Mouse (Mus musculus) adrenal gland, postnatal 25 days (tissue): ENCODE measurements at regions not wholly inside any gene's neighbourhood (a gene's known extent, or its start where the extent isn't known, plus 50 kb on each side); places are given as distances from the start of the nearest gene placed in this dataset.
A peak's percentile ranks its signal among the peaks of the same experiment; 100 is the strongest.

Source experiments
- DNase-seq: peaks from one replicate; pipeline ENCODE4 v3.0.0; 2021; ENCODE audit warnings: mixed read lengths

DNA sequence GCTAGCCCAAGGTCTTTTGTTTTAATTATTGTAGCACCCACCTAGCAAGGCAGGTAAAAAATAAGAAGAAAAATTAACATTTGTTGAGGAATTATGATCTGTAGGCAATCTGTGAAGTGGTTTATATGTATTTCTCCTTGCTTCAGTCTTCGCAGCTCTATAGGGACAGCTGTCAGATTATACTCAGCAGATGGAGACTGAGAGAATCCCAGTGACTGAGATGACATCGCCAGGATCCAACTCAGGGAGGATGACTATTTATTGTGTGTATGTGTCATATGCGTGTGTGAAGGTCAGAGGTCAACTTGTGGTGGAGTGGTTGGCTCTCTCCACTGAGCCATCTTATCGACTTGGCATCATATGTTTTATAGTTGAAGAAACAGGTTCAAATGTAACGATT lies 362.0 kb upstream of the Chd6 start:
- no peak for DNase-seq

DNA sequence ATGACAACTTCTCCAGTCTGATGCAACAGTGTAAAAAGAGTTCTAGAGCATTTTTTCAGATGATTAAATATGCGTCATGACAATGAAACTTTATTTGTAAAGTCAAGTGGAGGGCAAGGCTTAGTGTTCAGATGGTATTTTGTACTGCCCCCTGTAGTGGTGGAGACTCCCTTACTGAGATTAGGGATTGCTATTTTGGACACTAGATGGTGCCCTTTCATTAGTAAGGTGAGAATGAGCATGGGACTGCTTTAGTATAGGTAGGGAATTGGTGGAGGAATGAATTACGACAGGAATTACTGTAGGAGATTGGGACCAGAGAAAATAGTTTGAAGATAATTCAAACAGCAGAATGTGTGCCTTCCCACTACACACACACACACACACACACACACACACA lies 361.1 kb upstream of the Chd6 start:
- DNase-seq, result no peak

- no peak for DNase-seq
These were observed 358.2 kb upstream of the Chd6 start for GRCm38 (mm10) chr2:161467035-161467434.

GRCm38 (mm10) chr2:161460600-161460999 lies 351.7 kb upstream of the Chd6 start:
- no peak for DNase-seq

DNA sequence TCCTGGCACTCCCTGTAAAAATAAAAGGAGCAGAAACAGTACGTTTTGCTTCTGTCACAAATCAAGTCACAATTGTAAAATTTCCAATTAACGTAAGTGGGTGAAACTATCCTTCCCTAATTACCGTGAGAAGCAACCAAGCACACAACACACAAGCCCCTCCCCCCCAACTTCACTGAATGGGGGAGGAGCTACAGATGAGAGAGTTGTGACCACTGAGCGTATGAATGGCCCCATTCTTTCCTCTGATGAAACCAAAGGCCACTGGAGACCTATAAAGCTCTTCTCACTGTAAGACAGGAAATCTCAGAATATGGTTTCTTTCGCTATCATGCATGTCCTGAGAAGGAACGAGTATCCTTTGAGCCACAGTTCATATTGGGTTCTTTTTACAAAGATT lies 345.6 kb upstream of the Chd6 start:
- DNase-seq, result no peak

DNA sequence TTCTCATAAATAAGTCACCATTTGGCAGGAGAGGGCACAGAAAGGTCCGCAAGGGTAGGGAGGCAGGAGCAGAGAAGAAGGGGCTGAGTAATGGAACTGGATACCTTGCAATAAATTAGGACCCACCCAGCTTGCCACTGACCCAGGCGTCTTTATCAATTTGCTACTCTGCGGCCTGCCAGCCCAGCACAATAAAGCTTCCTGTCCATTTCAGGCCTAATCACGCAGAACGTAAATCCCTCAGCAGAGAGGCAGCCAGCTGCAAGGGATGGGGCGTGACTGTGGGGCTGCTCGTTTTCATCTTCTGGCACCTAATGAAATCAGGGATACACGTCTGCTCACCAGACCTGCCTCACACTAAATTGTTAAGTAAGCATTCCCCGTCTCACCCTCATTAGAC lies 324.9 kb upstream of the Chd6 start:
- DNase-seq, result no peak

- no peak for DNase-seq
These were observed 320.4 kb upstream of the Chd6 start for GRCm38 (mm10) chr2:161429294-161429693.

GRCm38 (mm10) chr2:161425587-161425986 lies 316.7 kb upstream of the Chd6 start:
- no peak for DNase-seq

DNA sequence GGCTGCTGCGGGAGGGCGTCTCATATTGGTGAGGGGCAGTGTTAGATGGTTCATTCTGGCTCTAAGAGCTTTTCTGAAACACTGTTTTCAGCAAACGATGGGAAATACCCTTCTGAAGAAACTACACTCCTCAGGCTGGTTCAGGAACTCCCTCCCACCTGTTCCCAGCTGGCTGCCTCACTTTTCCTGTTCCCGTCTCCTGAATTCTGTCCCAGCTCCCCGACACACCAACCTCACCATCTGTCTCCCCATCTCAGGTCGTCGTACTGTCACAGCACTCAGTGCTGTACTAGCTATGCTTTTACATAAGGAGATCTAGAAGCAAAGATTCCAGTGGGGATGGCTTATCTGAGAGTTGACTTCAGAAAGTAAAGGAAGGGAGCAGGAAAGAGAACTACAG lies 309.2 kb upstream of the Chd6 start:
- DNase-seq, result no peak

DNA sequence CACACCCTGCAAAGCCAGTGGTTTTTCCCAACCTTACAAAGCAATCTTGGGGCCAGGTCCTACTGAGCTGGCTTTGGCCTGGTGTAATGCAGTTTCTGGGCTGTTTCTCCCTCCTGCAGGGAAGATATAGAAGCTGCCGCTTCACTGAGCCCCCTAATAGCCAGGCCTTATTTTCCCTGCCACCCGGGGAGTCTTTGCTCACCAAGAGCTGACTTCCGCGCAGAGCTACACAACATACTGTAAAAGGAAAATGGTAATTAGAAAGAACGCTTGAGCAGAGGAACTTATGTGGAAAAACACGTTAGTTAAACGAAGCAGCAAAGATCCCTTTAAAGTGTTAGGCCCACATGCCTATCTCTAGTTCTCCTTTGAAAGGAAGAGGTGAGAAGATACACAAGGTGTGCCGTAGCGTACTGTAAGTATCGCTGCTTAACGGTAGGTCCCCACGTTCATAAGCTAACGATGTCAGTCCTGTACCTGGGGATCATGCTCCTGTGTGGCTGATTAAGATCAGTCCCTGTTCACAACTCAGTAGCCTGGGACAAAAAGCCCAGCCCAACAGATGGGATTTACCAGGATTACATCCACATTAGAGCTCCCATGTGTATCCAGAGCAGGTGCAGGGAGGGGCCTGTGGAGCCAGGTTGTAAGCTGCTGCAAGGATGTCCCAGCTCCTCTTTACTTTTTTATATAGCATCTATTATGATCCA lies 307.5 kb upstream of the Chd6 start:
- no peak for DNase-seq

GRCm38 (mm10) chr2:161408306-161408705 lies 299.4 kb upstream of the Chd6 start:
- no peak for DNase-seq

DNA sequence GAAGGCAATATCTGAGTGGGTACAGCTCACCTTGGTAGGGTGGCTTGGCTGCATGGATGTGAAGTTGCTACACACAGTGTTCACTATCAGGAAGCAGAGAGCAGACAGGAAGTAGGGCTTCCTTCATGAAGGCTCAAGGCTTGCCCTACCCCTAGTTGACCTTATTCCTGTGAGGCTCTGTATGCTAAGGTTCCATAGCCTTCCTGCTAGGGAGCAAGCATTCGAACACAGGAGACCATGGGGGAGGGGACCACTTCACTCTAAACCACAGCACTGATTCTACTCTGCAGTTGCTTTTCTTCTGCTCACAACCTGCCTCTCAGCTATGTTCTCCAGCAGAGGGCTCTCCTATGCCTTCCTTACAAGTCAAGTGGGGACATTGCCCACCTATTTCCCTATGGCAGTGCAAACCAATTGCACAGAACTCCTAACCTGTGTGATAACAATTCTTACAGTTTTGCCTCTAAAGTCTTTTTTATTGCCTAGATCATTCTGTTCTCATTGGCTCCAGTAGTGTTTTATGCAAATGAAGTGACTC lies 297.0 kb upstream of the Chd6 start:
- DNase-seq, result no peak

DNA sequence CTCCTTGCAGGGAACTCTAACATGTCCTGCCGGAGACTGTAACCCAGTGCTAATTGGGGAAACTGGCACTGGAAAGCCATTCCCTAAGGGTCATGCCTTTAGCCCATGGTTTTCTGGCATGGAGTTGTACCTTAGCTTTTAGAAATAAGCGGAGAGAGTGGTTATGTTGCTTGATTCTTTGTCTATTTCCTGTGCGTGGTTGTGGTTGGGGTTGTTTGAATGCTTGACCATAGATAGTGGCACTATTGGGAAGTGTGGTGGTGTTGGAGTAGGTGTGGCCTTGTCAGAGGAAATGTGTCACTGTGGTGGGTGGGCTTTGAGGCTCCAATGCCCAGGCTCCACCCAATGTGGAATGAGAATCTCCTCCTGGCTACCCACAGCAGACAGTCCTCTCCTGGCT lies 289.2 kb upstream of the Chd6 start:
- DNase-seq, result no peak

GRCm38 (mm10) chr2:161390954-161391690 lies 282.2 kb upstream of the Chd6 start:
- no peak for DNase-seq

DNA sequence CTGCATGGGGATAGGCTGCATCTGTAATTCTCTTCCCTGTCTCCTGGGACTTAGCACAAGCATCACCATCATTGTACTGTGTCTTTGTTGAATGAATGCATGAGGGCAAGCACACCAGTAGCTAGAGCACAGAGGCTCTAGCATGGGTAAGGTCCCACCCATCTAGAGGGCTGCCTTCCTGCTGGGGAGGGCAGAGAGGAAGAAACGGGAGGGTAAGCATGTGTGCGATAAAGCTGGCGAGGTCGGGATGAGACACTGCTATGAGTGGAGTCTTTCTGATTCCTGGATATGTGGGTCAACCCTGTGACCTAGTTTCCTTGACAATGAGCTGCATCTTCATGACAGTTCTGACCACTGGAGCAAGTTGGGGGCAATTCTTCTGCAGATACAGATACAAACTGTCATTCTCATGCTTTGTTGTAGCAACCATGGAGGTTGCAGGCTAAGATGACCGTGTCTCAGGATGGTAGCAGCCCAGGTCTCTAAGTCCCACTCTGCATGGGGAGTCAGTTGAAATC lies 280.5 kb upstream of the Chd6 start:
- DNase-seq, result no peak

- no peak for DNase-seq
These were observed 278.2 kb upstream of the Chd6 start for GRCm38 (mm10) chr2:161387054-161387453.

DNA sequence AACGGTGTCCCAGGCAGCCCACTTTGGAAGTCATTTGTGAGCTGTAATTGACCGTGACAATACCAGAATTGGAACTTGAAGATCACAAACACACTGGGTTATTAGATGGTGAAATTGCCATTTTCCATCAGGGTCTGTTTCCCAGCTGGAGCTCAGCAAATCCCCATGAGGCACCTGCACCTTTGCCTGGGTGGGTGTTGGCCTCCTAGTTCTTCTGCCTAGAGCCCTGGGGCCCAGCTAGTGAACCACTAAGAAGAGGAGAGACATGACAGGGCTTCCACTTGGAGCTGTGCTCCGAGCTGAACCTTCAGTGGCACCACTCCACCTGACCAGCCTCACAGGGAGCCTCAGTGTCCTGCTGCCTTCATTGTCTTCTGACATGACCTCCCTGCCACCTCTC lies 273.5 kb upstream of the Chd6 start:
- DNase-seq, result no peak

DNA sequence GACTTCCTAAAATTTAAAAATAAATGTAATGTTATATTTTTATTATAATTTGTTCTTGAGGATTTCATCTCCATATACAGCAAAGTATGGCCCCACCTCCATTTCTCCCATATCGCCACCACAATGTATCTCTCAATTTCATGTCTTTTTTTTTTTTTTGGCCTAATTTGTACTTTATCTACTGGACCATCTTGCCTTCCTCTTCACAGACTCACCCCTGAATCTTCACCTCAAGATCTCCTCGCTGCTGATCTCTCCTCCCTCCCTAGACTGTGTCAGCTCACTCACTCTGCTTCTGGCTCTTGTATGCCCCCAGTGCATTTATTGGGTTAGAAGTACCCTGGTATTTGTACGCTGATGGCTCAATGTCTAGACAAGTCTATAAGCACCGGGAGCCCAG lies 269.4 kb upstream of the Chd6 start:
- no peak for DNase-seq

DNA sequence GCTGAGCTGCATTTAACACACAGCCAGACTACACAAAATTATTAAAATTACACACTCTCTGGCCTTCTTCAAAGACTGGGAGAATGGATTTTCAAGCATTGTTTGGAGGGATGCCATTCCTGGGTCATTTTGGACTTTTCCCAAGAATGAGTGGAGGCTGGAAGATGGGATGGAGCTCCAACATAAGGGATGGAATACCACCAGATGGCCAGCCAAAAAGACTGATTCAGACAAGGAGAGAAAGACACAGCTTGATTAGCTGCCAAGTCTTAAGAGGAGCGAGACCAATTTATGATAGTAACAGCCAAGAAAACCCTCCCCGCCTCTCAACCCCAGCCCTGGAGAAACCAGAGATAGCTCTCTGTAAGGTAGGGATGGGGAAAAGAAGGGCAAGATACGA lies 253.4 kb upstream of the Chd6 start:
- no peak for DNase-seq

- no peak for DNase-seq
These were observed 240.2 kb upstream of the Chd6 start for GRCm38 (mm10) chr2:161349110-161349509.

DNA sequence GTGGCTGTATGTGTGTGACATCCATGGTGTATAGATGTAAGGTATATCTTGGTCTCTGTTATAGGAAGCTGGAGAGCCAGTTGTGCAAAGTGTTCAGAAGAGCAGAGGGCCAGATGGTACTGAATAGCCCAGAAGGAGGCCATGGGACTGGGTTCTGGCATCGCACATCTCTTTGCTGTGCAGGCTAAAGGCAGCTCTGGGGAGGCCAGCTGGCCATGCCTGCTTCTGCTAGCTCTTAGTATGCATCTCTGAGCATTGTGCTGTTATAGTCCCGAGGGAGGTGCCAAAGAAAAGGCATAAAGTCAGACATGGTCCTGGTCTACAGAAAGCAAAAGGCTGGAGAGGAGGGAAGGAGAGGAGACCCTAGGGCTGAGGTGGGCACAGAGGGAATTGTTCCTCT lies 235.1 kb upstream of the Chd6 start:
- no peak for DNase-seq

GRCm38 (mm10) chr2:161342648-161343047 lies 233.8 kb upstream of the Chd6 start:
- DNase-seq, result no peak

DNA sequence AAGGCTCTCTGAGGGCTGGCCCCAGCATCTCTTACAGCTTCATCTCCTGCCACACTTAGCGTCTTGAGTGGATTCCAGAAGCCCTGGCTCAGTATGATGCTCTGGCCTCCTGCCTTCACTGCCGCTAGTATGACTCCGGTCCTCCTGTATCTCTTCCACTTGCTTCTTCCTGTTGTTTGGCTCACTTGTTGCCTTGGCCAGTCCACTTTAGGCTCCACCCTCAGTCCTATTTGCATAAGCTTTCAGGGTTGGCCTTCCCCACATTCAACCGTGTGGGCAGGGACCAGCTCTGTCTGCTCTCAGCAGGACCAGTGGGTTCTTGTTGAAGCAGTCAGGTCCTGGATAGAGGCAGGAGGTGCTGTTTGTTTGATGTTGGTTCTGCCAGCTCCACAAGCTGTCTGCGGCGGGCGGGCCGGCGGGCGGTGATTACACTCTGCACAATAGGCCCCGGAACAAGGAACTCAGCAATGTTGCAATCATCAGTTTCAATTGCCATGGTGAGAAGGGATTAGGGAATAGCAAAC lies 232.6 kb upstream of the Chd6 start:
- peak; percentile 14 for DNase-seq
